Mouse (Mus musculus) ES-Bruce4 (cell line): ENCODE results near the gene Gpr135.

Source experiments
- CTCF ChIP-seq: IDR thresholded peaks from one replicate; pipeline ENCODE4 v1.8.1; 2011; ENCODE audit warnings: low read depth, low read length
- EP300 ChIP-seq: IDR thresholded peaks from 2 replicates; pipeline ENCODE4 v1.6.1; 2011; ENCODE audit warnings: low read depth, low read length; ENCODE audit not compliant: insufficient read depth
- POLR2A ChIP-seq: IDR thresholded peaks from one replicate; pipeline ENCODE4 v1.8.1; 2011; ENCODE audit warnings: low read length; ENCODE audit not compliant: insufficient read depth

DNA sequence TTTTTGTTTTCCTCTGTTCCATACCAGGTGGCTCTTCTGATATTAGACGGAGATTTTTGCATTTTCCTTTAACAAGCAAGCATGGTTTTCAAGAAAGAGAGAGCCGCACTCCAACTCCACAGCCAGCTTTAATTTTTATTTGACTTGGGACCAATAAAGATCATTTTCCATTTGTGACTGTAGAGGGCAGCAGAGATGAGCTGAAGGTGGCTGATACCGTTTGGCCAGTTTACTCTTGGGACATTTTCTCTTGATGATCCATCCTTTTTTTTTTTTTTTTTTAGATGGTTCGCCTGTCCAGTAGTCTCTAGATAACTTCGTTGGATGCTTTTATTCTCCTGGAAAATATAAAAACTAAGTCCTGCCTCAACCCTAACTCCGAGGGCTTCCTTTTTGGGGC, 17.6 kb downstream of the Gpr135 start:
- TF ChIP-seq POLR2A (no peak), CTCF (no peak), EP300 (no peak)
